Mouse (Mus musculus) gastrocnemius, adult 8-10 months (tissue): ENCODE results near the gene Phc2. TPM values are rescaled to one million over a fixed set of nuclear protein-coding genes. Genes with fewer than 3 reads are reported as not detected.
"Not testable (repeated sequence)": the region's sequence is repeated elsewhere in the genome, so short reads cannot be mapped to it uniquely, and the experiment has no call there.

Experiments
- DNase-seq, 2 experiments: peaks; one replicate each; pipeline ENCODE4 v3.0.0; 2022; ENCODE audit warnings: low spot score in 2 of 2
- total RNA-seq, 4 experiments: library from RNA; stranded (reverse); gene quantifications; 2 replicates each; pipeline ENCODE4 v1.2.4; 2022

Gene Phc2
- total RNA-seq, 4 experiments from 2014 or later: 12.3 to 18.1 (median 14.6) TPM

- no peak for DNase-seq
Measured at GRCm38 (mm10) chr4:128645896-128646295, 8.6 kb upstream of the Phc2 start.

GRCm38 (mm10) chr4:128646762-128647161 is 7.7 kb upstream of the Phc2 start:
- no peak for DNase-seq

- no peak for DNase-seq
Measured at GRCm38 (mm10) chr4:128648567-128649255, 5.8 kb upstream of the Phc2 start.

DNA sequence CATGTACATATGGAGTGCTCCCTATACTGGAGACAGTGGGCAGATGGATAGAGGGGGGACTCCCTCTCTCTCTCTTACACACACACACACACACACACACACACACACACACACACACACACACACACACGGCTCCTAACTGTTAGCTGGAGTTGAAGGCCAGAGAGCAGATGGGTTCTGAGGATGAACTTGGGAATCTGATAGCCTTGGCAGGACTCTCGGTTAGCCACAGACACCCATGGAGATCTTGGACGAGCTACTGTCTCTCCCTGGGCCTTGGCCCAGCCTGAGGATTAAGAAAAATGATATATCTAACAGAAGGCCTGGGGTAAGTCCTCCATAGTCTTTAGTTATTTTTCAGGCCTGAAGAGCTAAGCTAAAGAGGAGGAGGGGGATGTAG is 3.0 kb upstream of the Phc2 start:
- peak in 1 of 2 experiments; percentile 17 for DNase-seq

- no peak for DNase-seq
Measured at GRCm38 (mm10) chr4:128652584-128653298, 1.8 kb upstream of the Phc2 start.

DNA sequence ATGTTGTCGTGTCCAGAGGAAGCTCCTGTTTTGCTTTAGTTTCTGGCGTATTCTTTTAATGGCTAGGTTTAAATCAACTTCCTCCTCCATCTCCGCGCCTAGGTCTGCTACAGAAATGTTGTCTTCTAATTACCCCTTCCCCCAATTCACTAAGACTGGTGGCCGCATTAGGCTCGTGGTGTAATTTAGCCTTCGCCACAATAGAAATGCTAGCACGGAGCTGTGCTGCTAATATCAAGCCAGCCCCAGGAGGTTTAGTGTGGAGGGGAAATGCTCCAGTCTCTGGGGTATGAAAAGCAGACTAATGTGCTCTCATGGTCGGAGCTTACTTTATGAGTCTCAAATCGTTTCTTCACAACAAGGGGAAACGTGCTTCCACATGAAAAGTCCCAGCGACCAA is 944 bp downstream of the Phc2 start:
- DNase-seq: no peak

DNA sequence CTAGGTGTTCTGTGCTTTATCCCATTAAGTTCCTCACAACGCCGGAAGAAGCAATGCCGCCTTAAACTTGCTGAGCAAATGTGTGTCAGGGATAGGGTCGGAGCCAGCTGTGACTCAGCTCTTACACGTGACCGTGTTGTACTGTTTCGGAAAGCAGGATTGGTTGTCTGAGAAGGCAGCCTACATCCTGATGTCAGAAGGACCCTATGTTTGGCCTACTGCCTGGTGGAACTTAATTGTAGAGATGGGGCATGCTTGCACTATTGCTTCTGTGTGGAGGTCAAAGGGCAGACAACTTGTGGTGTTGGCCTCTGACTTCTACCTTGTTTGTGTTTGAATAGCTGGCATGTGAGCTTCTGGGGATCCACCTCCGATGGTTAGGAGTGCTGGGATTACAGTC is 5.7 kb downstream of the Phc2 start:
- no peak for DNase-seq

- DNase-seq: no peak
Measured at GRCm38 (mm10) chr4:128661063-128661462, 6.6 kb downstream of the Phc2 start.

DNA sequence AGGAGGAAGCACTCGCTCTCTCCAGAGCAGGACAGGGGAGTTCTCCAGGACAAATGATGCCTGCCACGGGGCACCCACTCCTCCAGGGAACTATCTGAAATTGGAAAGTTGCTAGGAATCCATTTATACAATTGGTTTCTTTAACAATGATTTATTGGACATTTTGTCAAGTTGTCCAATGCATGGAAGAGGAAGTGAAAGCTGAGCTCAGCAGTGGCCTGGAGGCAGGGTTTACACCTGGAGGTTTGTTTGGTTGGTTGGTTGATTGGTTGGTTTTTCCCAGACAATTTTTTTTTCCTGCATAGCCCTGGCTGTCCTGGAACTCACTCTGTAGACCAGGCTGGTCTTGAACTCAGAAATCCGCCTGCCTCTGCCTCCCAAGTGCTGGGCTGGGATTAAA is 9.5 kb downstream of the Phc2 start:
- no peak for DNase-seq

DNA sequence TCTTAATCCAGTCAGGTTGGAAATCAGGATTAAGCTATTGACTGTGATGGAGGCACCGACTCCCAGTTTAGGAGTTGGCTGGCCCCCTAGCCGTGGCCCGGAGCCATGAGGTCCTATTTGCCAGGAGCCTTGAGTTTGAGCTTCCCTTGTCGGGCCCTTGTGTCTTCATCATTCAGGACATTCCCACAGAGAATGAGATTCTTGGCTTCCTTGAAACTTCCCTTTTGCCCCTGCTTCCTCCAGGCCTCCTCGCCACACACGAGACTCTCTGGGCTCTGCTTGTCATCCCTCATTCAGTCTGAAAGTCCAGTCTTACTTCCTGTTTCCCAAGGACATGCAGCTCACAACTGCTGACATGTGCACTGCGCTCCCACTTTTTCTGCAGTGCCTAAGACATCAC is 11.9 kb downstream of the Phc2 start:
- not testable (repeated sequence) for DNase-seq

GRCm38 (mm10) chr4:128667195-128667594 is 12.7 kb downstream of the Phc2 start:
- DNase-seq: not testable (repeated sequence)

- DNase-seq: no peak
Measured at GRCm38 (mm10) chr4:128669229-128669628, 14.7 kb downstream of the Phc2 start.

DNA sequence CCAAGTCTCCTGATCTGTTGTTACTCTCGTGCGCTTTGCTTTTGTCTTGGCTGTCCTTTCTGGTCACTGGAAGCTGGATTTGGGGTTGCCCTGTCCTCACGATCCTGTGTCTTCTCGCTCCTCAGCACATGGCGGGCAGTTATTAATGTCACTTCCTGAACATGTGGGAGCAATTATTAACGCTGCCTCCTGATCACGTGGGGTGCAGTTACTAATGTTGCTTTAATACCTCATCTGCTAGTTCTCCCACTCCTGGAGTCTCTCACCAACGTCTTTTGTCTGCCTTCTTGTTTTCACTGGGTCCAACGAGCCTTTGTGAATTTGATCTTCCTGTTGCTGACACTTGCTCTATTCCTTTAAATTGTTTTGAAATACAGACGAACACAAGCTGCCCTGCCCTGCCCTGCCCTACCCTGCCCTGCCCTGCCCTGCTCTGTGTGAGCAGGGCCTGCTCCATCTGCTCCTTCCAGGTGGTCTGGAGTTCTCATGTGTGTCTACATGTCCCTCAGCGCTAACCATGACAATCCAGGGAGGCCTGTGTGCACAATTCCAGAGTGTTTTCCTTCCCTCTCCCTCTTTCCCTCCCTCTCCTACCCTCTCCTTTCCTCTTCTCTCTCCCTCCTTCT is 16.2 kb downstream of the Phc2 start:
- no peak for DNase-seq

- DNase-seq: no peak
Measured at GRCm38 (mm10) chr4:128672494-128672893, 18.0 kb downstream of the Phc2 start.

GRCm38 (mm10) chr4:128678564-128679217 is 24.2 kb downstream of the Phc2 start:
- DNase-seq: no peak

- no peak for DNase-seq
Measured at GRCm38 (mm10) chr4:128681126-128681525, 26.6 kb downstream of the Phc2 start.

DNA sequence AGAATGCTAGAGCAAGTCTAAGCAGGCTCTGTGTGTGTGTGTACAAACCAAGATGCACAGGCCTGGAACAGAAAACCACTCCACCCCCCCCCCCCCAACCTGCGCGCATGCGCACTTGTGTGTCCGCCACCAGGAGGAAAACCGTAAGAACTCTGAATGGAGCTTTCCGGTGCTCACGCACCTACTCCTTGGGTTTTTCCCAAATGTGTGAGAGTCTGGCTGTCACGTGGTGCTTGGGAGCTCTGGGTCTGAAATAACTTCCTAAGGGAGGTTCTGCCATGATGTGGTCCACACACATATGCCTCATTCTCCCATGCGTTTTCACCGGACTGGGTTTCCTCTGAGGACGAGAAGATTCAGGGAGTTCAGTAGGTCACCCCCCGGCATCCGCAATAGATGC is 27.8 kb downstream of the Phc2 start:
- DNase-seq: no peak

DNA sequence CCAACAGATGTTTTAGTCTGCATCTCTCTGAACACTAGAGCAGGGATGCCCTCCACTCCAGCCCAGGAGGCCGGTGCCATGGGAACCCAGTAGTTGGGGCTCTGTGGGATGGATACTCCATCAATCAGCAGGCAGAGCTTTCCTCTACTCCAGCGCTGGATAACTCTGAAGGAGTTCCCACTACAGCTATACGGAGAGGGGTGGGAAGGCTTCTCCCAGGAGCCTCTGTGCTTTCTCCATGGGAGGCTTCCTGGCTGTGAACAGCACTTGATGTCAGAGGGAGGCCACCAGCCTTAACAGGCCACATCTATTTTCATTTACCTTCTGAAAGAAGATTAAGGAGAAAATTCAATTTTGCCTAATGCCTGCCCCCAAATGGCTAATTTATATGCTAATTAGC is 29.2 kb downstream of the Phc2 start:
- DNase-seq: no peak

DNA sequence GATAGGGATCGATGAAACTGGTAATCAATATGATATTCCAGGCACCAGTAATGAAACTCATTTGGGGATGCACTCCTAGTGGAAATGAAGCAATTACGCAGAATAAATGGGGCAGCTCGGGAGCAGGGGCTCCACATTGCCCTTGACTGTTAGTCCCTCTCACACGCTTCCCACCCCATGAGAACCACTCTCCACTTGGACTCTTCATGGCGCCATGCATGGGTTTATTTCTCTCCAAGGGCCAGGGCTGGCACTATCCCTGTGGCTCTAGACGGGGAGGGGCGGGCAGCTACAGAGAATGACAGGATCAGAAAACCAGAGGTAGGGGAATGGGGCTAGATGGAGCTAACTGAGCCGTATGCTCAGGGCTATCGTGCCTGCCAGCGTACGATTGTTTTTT is 29.6 kb downstream of the Phc2 start:
- no peak for DNase-seq

- DNase-seq: no peak
Measured at GRCm38 (mm10) chr4:128688513-128688913, 34.0 kb downstream of the Phc2 start.

DNA sequence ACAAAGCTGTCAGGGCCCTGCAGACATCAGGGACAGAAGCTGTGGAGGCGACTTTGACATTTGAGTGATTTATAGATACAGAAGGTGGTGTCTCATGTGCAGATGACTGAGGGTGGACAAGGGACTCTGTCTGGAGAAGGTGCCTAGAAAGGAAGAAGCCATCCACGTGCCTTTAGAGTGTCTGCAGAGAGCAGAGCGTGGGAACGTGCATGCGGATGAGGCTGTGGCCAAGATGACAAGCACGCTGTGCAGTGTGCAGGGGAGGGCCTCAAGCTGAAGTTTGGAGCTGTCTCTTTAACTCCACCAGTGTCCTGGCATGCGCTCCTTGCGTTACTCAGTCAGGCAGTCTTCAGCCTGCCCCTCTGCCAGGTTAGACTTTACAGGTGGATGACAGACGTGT is 34.5 kb downstream of the Phc2 start:
- DNase-seq: no peak

- no peak for DNase-seq
Measured at GRCm38 (mm10) chr4:128689739-128690304, 35.3 kb downstream of the Phc2 start.
